Mouse (Mus musculus) limb, embryonic 11.5 days (tissue): ENCODE measurements around the gene Mepce. TPM values are rescaled to one million over a fixed set of nuclear protein-coding genes. Genes with fewer than 3 reads are reported as not detected.
"Not testable (repeated sequence)": the region's sequence is repeated elsewhere in the genome, so short reads cannot be mapped to it uniquely, and the experiment has no call there.

ENCODE experiments used
- ATAC-seq: fragments of 200-750 bp; cut with Nextera tagmentation; 2 replicates; pipeline ENCODE4 v1.8.0; 2017; ENCODE audit warnings: low read depth; ENCODE audit not compliant: insufficient number of reproducible peaks, low FRiP score, low TSS enrichment
- DNase-seq: peaks from one replicate; pipeline ENCODE4 v3.0.0-alpha.2; 2015; ENCODE audit warnings: low spot score
- H3K27ac ChIP-seq: fragments of 300-500 bp; sonication (generic); replicated peaks from 2 replicates; pipeline ENCODE4 v1.5.1; 2014; ENCODE audit warnings: low read depth, mild to moderate bottlenecking, low read length
- H3K27me3 ChIP-seq: fragments of 300-500 bp; sonication (generic); 2 replicates; pipeline ENCODE4 v1.6.1; 2014; ENCODE audit warnings: mild to moderate bottlenecking, low read length, mixed read lengths; ENCODE audit not compliant: control insufficient read depth, insufficient read depth
- H3K36me3 ChIP-seq: fragments of 300-500 bp; sonication (generic); 2 replicates; pipeline ENCODE4 v1.6.1; 2014; ENCODE audit warnings: mild to moderate bottlenecking, low read length, moderate library complexity, mixed read lengths; ENCODE audit not compliant: control insufficient read depth, insufficient read depth
- H3K4me1 ChIP-seq: fragments of 300-500 bp; sonication (generic); 2 replicates; pipeline ENCODE4 v1.6.1; 2014; ENCODE audit warnings: low read length, mixed read lengths; ENCODE audit not compliant: control insufficient read depth, insufficient read depth
- H3K4me2 ChIP-seq: fragments of 300-500 bp; sonication (generic); 2 replicates; pipeline ENCODE4 v1.6.1; 2014; ENCODE audit warnings: low read depth, mild to moderate bottlenecking, moderate library complexity; ENCODE audit not compliant: severe bottlenecking
- H3K4me3 ChIP-seq: fragments of 300-500 bp; sonication (generic); 2 replicates; pipeline ENCODE4 v1.5.1; 2014; ENCODE audit warnings: low read depth, low read length
- H3K9ac ChIP-seq: fragments of 300-500 bp; sonication (generic); 2 replicates; pipeline ENCODE4 v1.6.1; 2014; ENCODE audit warnings: mild to moderate bottlenecking, low read length
- H3K9me3 ChIP-seq: fragments of 300-500 bp; sonication (generic); 2 replicates; pipeline ENCODE4 v1.6.1; 2016; ENCODE audit warnings: low read length; ENCODE audit not compliant: control insufficient read depth
- WGBS: fragments of 180-500 bp; shearing (Covaris S2); extraction: QIAGEN DNeasy Blood & Tissue Kit; methylation state at CpG from one replicate; pipeline ENCODE4 v1.1.7; 2014; 5-methylcytosine and 5-hydroxymethylcytosine counted together
- polyA plus RNA-seq: library from polyadenylated mRNA; unstranded; fragments of >200 nt; fragmentation: Nextera tagmentation; extraction: Ambion mirVana; gene quantifications from 2 replicates; pipeline ENCODE4 v1.2.1, GENCODE M21; 2014

Mepce gene
- 12.0 and 12.2 TPM in 2 replicates for polyA plus RNA-seq

DNA sequence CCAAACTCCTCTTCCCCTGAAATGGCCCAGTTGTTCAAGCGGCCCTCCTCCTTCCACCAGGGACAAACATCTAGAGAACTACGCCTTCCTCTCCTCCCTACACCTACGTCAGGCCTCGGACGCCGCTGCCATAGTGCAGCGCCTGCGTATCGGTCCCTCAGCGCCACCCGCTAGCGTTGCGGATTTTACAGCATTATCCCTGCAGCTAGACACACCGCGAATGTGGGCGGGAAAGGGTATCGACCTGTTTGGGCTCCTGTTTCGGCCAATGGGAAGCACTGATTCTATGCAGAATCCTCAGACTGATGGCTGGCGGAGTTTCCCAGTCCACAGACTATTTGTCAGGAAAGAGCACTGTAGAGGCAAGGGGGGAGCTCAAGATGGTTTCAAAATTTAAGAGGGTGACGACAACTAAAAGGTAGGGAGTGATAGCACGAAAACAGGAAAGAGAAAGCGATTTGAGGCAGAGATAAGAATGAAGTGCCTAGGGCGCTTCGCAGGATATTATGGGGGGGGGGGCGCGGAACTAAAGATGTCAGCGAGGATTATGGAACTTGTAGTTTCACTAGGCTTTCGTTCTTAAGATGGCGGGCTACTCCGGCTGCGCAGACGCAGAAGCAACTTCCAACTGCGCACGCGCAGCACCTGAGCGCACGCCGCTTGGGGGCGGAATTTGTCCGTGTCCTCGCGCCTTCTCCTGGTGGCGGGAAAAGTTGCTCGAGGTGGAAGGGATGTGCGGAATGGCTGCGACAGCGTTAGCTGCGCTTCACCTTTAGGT, at the start of gene Mepce, which contains the start of gene Zcwpw1:
Gene Mepce, minus strand, starts transcription at position 505 of the 778 bp plus-strand sequence.
Gene Zcwpw1, plus strand, starts transcription at position 648 of the 778 bp plus-strand sequence.
- under 1% methylated on average over 48 of the region's 48 CpGs for WGBS

DNA sequence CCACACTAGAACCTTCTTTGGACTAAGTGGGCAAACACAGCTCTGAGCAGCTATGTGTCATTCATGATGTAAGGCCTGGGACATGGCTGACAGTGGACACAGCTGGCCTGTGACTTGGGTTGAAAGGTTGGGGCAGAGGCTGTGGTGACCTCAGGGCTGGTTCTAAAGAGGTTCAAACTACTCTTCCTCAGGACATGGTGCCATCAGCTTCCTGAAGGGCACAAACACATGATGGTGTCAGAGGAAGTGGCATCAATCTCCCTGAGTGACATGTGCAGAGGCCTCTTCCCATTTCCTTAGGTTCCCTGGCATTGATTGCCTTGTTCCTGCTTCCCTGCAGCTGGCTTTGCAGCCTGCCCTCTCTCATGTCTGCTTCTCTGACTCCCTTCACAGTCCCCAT, 49.7 kb upstream of the Mepce start:
- not testable (repeated sequence) for H3K4me1 ChIP-seq

More for the DNA sequence above, at the start of gene Mepce, which contains the start of gene Zcwpw1:
- Histone ChIP-seq H3K4me2 (peak within 1 kb of the TSS; percentile 90), H3K9me3 (no peaks in the 10 kb centered on the region), H3K4me1 (peaks cover 22% of the 10 kb centered on the region), H3K9ac (peak within 1 kb of the TSS; percentile 90), H3K27me3 (no peaks in the 10 kb centered on the region), H3K4me3 (peak within 1 kb of the TSS; percentile 78), H3K36me3 (peaks cover 12% of the 10 kb centered on the region; the same call in 1 of the 2 replicates), H3K27ac (peak within 1 kb of the TSS; percentile 95)
- ATAC-seq (peak; percentile 44), DNase-seq (peak; percentile 97)

DNA sequence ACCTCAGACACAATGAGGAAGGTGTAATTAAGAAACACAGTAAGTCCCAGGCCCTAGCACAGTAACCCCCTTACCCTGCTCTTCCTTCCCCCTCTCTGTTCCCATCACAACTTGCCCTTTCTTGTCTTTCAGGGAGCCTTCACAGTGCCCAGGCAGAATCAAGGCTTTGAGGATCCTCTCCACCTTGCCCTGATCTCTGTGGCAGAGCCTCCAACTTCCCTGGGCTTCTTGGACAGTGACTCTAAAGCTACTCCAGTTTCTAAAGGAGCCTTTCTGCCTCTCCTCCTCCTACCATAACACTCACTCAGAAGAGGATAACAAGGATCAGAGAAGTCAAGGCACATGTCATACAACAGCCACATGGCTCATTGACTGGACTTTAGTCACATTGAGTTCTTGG, 49.2 kb upstream of the Mepce start:
- Histone ChIP-seq H3K9me3 (no peaks in the 10 kb centered on the region), H3K27ac (no peak overlapping the region), H3K4me1 (no peaks in the 10 kb centered on the region), H3K36me3 (no peaks in the 10 kb centered on the region), H3K4me3 (no peak overlapping the region), H3K4me2 (no peak overlapping the region), H3K9ac (no peak overlapping the region), H3K27me3 (no peaks in the 10 kb centered on the region)
- ATAC-seq (no peak), DNase-seq (no peak)

More for the DNA sequence above, 49.7 kb upstream of the Mepce start:
- H3K4me3 ChIP-seq, H3K4me2 ChIP-seq, ATAC-seq, H3K9me3 ChIP-seq, DNase-seq, H3K9ac ChIP-seq, H3K27me3 ChIP-seq, H3K27ac ChIP-seq, H3K36me3 ChIP-seq: not testable (repeated sequence)

DNA sequence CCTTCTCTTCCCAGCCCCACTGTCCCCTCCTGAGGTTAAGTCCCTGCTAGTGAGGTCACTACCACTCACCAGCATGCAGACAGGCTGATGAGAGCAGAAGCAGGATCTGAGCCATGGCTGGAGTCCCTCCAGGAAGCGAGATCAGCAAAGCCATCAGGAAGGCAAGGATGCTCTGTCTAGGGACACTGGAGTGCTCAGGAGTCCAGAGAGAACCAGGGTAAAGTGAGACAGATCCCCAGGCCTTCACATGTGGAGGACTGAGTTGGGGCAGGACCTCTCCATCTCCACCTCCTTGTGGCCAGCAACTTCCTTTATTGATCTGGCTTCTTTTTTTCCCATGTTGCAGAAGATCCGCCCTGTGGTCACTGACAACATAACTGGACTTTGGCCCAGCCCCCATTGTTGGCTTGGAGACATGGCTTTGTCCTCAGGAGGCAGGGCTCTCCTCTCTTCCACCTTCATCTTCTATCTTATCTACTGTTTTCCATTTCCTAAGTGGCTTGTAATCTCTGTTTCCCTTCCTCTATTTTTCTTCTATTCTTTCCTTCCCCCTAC, 48.6 kb upstream of the Mepce start, which contains the start of gene Pilra:
Gene Pilra, minus strand, starts transcription at position 316 of the 555 bp plus-strand sequence.
- not testable (repeated sequence) for H3K27me3 ChIP-seq, H3K27ac ChIP-seq, H3K4me3 ChIP-seq, H3K4me1 ChIP-seq, DNase-seq, H3K4me2 ChIP-seq, H3K36me3 ChIP-seq, ATAC-seq, H3K9me3 ChIP-seq, H3K9ac ChIP-seq
- 75% methylated on average over 2 of the region's 2 CpGs for WGBS

DNA sequence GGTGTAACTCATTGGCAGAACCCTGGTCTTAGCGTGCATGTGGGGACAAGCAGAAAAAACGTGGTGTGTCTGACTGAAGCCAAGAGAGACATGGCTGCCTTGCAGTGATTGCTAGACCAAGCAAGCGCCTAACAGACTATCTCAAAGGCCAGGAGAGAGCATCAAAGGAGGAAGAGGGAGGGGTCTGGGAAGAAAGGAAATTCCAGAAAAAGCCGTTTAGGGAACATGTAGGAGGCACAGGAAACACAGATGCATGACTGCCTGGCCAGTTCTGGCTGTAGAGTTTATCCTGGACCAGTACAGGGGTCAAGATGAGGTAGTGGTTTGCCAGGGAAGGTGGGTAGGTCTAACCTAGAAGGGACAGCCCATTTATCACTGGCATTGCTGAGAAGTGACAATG, 46.0 kb upstream of the Mepce start:
- no peaks in the 10 kb centered on the region for H3K4me1 ChIP-seq
- H3K36me3 ChIP-seq: no peaks in the 10 kb centered on the region
- no peak for DNase-seq
- H3K9ac ChIP-seq: no peak overlapping the region
- 47% methylated on average over 4 of the region's 4 CpGs for WGBS
- H3K9me3 ChIP-seq: no peaks in the 10 kb centered on the region
- ATAC-seq: no peak
- H3K27me3 ChIP-seq: no peaks in the 10 kb centered on the region
- H3K4me3 ChIP-seq: no peak overlapping the region
- H3K27ac ChIP-seq: no peak overlapping the region
- H3K4me2 ChIP-seq: no peak overlapping the region

DNA sequence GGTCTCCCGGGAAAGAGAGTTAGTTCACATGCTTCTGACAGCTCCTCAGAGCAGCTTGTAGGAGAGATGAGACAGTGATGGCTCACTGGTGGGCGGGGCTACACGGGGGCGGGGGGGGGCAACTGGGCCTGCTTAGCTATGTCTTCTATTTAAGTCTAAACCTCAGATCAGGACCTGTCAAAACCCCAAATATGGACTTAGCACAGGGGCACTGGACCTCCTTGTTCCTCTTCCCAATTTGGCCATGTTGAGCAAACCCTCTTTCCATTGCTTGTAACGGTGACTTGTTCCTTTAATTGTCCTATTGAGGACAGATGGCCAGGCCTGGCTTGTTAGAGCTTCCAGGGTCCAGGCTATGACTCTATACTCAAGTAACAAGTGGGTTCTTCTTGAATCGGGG, 44.1 kb upstream of the Mepce start:
- no peaks in the 10 kb centered on the region for H3K4me1 ChIP-seq
- no peak overlapping the region for H3K27ac ChIP-seq
- H3K9ac ChIP-seq: no peak overlapping the region
- H3K27me3 ChIP-seq: no peaks in the 10 kb centered on the region
- H3K4me2 ChIP-seq: no peak overlapping the region
- DNase-seq: no peak
- H3K9me3 ChIP-seq: no peaks in the 10 kb centered on the region
- H3K36me3 ChIP-seq: no peaks in the 10 kb centered on the region
- no peak overlapping the region for H3K4me3 ChIP-seq
- no peak for ATAC-seq
- WGBS: 72% methylated on average over 6 of the region's 6 CpGs

DNA sequence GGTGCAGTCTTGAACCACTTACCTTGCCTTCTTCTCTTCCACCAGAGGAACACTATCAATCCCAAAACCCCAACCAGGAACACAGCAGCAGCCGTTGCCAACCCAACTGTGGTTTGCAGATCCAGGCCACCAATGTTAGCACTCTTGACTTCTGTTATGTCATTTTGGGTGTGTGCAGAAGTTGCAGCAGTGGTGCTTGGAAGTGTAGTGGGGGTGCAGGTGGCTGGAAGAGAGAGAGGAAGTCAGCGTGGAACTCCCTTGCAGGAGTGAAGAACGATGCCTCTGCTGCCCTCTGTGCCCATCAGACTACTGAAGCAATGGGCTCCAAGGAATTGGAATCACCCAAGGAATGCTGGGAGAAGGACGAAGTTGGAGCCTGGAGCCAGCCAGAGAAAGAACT, 43.7 kb upstream of the Mepce start:
- ATAC-seq: no peak
- H3K4me2 ChIP-seq: no peak overlapping the region
- no peak overlapping the region for H3K4me3 ChIP-seq
- H3K9me3 ChIP-seq: no peaks in the 10 kb centered on the region
- H3K9ac ChIP-seq: no peak overlapping the region
- DNase-seq: no peak
- no peaks in the 10 kb centered on the region for H3K36me3 ChIP-seq
- 93% methylated on average over 4 of the region's 4 CpGs for WGBS
- H3K27ac ChIP-seq: no peak overlapping the region
- H3K4me1 ChIP-seq: no peaks in the 10 kb centered on the region
- H3K27me3 ChIP-seq: no peaks in the 10 kb centered on the region

DNA sequence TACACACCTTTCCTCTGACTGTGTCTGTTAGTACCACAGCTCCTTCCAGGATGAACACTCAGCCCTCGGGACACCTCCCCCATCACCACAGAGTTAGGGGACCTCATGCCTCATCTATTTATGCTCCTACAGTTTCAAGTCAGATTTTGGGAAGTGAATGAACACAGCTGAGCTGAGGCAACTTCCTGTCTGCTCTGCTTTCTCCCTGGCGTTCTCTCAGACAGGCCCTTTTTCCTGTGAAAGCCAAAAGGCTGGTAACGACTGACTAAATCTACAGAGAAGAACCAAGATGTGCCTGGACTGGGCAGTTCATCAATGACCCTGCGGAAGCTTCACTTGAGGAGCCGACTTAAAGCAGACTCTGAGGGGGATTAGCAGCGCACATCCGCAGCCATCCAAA, 42.8 kb upstream of the Mepce start:
- 84% methylated on average over 7 of the region's 7 CpGs for WGBS
- Histone ChIP-seq H3K4me2 (no peak overlapping the region), H3K4me3 (no peak overlapping the region), H3K4me1 (no peaks in the 10 kb centered on the region), H3K27ac (no peak overlapping the region), H3K9ac (no peak overlapping the region), H3K9me3 (no peaks in the 10 kb centered on the region), H3K36me3 (no peaks in the 10 kb centered on the region), H3K27me3 (no peaks in the 10 kb centered on the region)
- no peak for ATAC-seq
- no peak for DNase-seq
